Mouse (Mus musculus) kidney, postnatal 4 days (tissue): ENCODE data around the gene Asb8.

Experiments
- DNase-seq, 2 experiments: peaks; one replicate each; pipeline ENCODE4 v3.0.0; 2021; ENCODE audit warnings: mixed read lengths in 2 of 2

Asb8 gene

DNA sequence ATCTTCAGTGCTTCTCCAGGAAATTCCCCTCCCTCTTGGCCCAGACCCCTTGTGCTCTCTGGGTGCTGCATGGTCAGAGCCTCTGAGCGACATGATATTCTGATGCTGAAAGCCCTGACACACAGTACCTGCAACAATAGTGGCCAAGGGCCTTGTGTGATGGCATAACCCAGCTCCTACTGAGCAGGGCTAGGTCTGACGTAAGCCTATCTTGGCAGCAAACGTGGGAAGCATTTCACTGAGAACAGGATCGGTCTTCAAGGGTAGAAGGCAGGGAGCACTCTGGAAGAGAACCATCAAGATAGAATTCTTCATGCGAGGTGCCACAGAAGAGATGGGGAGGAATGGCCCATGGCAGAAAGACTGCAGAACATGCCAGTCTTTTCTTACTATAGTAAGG lies at the start of gene Asb8:
Gene Asb8, minus strand, starts transcription at position 101 of the 400 bp plus-strand sequence.
- no peak for DNase-seq

DNA sequence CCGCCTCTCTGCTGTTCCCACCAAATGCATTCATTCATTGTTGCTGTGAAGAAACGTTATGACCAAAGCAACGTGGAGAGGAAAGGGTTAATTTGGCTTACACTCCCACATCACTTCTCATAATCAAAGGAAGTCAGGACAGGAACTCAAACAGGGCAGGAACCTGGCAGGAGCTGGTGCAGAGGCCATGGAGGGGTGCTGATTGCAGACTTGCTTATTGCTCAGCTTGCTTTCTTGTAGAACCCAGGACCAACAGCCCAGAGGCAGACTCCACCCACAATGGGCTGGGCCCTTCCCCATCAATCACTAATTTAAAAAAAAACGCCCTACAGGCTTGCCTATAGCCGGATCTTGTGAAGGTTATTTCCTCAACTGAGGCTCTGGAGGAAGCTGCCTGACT lies 48.7 kb upstream of the Asb8 start:
- DNase-seq: peak in 1 of 2 experiments; percentile 3

DNA sequence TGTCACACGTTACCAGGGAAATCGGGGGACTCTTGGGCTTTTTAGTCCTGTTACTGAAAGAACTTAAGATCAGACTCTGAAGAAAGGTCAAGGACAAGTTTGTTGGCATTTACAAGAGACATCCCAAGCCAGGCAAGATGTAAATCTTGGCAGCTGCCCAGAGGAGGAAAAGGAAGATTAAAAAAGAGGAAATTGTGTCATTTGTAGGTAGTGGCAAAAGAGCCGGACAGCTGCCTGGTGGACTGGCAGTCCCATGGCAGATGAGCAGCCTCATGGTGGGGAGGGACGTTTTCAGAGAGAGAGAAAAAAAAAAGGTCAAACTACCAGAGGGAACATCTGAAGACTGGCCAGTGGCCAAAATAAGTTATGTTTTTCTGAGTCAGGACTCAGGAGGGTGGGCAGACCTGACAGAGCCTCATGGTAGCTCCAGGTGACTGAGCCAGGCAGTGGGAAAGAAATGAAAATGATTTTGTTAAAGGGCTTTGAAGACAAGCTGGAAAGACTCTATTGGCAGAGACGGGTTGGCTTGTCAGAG lies 48.0 kb upstream of the Asb8 start:
- DNase-seq: peak; percentile 3 to 7

DNA sequence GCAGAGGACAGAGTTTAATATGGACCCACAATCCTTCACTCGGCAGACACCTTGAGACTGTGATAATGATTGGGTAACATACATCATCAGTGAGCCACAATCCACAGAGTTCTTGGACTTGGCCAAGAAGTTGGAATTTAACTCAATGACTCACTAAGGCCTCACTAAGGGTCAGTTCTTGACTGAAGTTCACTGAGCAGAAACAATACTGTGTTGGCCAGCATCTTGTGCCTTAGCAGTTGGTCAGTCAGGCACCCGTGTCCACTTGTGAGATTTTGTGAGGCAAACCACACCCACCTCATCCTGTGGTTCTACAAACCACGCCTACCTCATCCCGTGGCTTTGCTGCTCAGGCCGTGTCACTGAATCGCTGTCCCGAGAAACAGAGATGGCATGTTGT lies 44.3 kb upstream of the Asb8 start:
- peak; percentile 4 to 23 for DNase-seq

DNA sequence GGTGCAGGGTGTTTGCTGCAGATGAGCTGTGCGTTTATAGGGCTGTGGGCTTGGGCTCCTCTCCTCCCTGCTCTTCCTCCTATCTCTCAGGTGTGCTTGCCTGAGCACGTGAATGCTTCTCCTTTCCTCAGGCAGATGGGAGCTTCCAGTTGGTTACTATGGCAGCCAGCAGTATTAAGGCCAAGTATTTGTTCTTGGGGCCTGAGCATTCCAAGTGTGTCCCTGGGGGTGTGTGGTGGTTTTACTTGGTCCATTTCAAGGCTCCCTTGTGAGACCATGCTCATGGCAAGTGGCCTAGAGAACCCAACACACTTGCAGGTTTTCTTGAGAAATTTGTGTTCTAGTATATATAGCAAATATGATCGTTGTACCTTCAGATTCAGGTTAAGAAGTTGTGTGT lies 30.0 kb upstream of the Asb8 start, which contains the start of gene Olfr288:
Gene Olfr288, minus strand, starts transcription at position 101 of the 400 bp plus-strand sequence.
- no peak for DNase-seq

DNA sequence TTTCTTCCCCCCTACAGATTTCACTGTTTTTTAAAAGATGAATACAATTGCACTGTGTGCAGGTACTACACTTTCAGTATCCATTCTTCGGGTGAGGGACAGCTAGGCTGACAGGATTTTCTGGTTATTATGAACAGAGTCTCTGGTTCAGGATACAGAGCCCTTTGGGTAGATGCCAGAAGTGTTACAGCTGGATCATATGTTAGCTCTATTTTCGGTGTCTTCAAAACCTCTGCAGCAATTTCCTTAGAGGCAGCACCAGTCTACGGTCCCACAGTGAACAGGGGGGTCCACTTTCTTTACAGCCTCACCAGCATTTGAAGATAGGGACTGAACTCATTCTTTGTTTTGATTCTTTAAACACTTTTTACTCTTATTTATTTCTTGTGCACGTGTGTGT lies 19.0 kb upstream of the Asb8 start:
- DNase-seq: no peak

DNA sequence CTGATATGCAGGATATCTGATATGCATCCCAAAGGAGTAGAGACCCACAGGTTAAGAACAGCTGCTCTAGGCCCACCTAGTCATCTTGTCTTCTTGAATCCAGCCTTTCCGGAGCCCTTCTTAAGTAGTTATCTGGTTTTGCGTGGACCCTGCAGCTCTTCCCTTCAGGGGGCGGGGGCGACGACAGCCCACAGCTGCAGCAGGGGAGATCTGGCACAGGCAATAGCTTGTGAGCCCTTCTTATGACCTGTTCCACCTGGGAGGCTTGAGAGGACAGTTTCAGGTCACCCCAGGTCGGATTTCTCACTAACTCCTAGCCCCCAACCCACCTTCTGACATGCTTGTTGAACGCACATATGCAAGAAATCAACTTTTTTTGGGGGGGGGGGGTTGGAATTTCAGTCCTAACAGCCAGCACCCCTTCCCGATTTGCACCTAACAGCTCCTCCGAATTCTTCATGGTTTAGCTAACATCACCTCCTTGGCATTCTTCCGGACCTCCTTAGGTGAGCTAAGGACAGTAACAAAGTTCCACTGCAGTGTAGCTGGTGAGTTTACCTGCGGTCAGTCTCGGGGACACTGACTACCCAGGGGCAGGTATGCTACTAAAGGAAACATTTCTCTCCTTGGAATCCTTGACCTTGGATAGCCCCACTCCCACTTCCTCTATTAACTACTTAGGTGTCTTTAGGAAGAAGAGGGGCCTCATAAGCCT lies 16.6 kb upstream of the Asb8 start:
- DNase-seq: no peak

DNA sequence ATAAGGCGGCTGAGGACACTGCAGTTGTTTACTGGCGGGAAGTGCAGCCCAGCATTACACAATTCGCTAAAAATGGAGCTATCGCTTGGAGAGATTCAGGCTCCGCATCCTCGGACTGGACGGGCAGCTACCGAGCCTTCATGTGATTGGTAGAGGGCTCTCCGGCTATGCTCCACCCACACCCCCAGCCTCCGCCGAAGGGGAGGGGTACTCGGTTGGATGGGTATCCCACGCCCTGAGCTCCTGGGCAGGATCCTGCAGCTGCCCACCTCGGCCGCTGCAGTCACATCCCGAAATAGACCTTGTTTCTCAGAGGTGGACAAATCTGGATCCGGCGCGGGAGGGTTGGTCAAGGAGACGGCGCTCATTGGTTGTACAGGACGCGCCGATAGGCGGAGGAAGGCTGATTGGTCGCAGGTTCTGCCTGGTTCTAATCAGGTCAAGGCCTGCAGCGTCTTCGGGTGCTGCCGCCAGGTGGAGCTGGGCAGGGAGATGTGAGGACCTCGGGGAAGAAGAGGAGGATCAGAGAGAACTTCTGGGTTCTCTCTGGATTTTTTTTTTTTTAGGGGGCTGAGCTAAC lies 15.8 kb upstream of the Asb8 start:
- peak; percentile 95 to 96 for DNase-seq

DNA sequence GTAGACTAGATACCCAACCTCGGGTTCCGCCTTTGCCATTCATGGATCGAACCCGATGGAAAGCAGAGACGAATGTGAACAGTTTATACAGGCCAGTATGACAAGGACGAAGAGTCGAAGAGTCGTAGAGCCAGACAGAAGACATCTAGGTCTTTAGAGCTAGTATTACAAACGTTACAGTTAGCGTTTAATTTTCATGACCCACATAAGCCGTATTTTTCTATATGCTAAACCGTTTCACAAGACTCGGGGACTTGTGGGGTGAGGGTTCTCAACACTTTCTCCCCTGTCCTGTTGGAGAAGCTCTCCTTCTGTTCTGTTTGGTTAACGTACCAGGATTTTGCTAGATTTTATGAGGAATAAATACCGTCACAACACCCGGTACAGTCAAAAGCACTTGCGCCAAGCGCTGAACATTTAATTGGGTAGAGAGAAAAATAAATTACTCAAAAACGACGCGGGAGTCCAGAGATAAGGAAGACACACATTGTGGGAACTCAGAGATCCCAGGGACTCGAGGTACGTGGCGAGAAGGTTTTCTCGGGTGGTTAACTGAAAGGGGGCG lies 15.2 kb upstream of the Asb8 start:
- no peak for DNase-seq

DNA sequence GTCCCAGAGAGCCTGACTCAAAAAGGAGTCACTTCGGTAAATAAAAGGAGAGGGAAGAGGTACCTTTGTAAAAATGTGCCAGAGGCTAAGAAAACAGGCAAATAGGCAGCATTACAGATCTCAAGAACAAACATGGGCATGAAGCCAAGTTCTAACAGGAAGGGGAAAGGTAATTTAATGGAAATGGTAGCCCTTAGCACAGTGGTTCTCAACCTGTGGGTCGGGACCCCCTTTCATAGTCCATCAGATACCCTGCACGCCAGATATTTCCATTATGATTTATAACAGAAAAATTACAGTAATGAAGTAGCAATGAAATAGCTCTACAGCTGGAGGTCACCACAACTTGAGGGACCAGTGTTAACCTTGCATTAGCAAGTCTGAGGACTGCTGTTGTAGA lies 11.9 kb upstream of the Asb8 start:
- no peak for DNase-seq

DNA sequence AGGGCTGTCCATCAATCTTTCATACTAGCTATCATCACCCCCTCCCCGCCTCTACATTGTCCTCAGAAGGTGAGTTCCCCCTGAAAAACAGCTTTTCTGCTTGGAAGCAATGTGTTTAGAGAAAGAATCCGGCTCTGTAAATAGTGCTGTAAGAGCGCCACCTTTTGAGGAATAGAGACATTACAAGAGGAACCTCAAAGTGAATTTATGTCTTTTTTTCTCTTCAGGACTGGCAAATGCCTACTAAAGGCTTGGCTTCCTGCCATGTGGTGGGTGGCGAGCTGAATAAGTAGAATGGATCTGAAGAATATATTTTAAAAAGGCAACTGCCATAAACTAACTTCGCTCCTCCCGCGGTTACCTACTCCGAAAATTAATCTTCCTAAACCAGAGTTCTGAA lies 8.4 kb upstream of the Asb8 start:
- DNase-seq: peak; percentile 21 to 43

DNA sequence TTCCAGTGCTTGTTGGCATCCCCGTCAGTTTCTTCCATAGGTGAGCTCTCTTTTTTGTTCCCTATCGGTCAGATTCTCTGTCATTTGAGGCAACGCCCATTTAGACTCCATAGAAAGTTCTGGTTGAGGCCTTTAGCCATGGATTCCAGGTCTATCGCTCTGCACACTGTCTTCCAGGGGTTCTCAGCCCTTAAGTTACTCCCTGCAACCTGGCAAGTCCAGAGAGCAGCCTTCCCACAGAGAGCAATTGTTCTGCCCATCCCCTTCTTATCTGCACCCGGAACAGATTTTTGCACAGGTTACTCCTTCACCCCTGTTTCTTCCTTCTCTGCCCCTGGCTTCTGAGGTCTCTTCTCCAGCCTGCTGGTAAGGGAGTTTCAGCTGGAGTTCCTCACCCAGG lies 6.7 kb upstream of the Asb8 start:
- no peak for DNase-seq

DNA sequence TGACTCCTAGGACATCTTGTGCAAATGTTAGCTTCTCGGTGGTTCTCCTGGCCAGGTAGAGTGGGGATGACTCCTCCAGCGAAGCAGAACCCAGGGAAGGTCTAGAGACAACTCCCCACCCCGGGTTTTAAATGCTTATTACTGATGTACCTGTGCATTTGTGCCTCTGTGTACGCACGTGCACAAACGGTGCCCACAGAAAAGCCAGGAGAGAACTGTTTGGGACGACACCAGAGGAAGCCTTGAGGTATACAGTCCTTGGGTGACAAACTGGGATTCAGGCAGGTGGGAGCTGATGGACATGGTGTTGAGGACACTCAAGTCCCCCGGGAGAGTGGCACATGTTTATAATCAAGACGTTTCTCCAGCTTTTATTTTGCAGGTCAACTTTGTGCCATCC lies 5.5 kb upstream of the Asb8 start:
- no peak for DNase-seq

DNA sequence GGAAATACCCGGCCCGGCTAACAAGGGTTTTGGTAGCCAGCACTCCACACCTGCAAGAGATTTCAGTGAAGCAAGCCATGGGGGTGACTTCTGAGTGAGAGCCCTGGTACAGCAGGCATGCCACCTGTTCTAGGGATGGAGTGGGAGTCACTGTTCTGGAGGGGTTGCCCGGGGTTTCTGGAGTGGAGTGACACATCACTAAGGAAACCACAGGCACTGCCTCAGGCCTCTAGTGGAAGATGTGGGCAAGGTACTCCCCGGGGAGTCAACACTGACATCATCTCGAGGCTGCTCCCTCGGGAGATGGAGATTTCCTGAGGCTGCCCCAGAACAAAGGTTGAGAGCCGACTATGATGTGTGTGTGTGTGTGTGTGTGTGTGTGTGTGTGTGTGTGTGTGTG lies 4.9 kb upstream of the Asb8 start:
- DNase-seq: peak in 1 of 2 experiments; percentile 18

DNA sequence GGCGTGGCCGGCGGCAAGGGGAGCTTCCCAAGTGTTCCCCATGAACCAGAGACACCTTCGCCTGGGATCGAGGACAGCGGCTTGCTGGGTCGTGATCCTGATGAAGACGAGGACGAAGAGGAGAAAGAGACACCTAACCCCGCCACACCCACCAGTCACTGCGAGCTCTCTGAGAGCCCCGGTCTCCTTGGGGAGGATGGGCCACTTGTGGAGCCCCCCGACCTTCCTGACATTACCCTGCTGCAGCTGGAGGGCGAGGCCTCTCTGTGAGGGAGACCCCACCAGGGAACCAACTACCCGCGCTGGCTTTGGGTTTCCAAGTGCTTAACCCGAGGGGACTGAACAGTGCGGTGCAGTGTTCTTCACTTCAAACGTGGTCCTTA lies 3.2 kb upstream of the Asb8 start:
- DNase-seq: no peak

DNA sequence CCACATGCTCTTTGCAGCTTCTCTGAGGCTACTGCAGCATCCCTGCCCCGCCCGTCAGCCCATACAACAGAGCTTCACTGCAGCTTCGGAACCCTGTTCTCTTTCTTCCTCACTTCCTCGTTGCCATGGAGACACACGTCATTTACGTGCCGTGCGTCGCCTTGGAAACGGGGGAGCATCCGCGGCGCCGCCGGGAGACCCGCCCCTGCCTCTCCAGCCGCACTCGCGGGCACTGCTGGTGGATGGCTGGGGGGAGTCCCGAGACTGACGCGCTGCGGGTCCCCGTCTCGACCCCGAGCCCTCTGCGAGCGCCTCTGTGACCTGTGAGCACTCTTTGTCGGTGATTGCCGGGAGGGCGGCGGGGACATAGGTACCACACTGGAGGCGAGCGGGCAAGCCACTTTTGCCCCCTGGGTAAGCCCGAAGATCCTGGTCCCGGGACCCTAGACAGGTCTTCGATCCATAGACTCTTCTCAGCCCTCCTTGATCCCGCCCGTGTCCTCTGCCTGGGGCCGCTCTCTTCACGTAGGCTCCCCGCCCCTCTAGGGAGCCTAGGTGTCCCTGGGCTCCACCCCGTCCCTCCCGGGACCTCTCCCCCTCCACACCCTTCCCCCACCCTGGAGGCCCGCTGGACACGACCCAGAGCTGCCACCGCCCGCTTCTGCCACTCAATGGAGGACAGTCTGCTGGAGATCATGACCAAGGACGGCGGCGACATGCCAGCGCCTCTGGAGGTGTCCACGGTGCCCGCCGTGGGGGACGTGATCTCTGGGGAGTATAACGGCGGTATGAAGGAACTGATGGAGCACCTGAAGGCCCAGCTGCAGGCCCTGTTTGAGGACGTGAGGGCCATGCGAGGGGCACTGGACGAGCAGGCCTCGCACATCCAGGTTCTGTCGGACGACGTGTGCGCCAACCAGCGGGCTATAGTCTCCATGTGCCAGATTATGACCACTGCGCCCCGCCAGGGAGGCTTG lies 2.5 kb upstream of the Asb8 start:
- peak; percentile 77 to 83 for DNase-seq

DNA sequence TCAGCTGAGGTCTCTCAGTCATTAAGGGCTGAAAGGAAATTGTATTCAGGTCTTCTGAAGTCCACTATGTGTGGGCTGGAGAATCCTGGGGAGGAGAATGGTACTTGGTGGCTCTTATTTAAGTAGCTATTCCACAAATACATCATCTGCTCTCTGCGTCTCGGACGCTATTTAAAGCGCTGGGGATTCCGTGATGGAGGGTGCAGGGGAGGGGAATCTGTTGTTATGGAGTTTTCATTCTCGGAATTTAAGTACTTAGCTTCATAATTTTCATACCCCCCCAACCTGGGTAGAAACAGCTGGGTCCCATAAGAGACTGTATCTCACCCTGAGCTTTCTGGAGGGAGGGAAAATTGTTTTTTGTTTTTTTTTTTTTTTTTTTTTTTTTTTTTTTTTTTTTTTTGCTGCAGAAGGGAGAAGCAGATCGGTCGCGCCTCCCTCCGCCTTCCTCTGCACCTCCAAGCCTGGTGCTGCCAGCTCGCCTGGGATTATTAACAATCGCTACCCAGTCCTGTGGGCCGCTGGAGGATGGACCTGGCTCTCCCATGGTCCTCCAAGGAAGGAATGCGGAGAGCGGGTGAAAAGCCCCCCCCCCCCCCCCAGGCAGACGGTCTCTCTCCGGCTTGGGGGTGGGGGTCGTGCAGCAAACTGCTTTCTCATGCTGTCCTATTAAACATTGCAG lies 1.7 kb upstream of the Asb8 start, which contains the start of gene Ccdc184:
Gene Ccdc184, plus strand, starts transcription at position 196 of the 682 bp plus-strand sequence.
- DNase-seq: no peak

DNA sequence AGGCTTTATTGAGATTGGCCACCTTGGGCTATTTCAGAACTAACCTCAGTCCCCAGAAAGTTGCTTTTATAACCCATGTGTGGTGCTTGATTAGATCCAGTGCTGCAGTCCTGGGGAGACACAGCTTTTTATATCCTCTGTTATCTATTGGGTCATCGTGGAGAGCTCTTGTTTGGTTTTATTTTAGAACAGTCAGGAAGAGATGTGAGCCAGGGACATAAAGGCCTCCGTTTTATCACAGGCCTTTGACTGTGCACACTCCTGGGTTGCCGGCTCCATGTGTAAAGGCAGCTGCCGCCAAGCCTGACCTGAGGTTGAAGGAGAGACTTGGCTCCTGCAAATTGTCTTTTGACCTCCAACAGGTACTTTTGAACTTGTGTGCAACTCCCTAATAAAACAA lies 2.9 kb downstream of the Asb8 start:
- DNase-seq: no peak

DNA sequence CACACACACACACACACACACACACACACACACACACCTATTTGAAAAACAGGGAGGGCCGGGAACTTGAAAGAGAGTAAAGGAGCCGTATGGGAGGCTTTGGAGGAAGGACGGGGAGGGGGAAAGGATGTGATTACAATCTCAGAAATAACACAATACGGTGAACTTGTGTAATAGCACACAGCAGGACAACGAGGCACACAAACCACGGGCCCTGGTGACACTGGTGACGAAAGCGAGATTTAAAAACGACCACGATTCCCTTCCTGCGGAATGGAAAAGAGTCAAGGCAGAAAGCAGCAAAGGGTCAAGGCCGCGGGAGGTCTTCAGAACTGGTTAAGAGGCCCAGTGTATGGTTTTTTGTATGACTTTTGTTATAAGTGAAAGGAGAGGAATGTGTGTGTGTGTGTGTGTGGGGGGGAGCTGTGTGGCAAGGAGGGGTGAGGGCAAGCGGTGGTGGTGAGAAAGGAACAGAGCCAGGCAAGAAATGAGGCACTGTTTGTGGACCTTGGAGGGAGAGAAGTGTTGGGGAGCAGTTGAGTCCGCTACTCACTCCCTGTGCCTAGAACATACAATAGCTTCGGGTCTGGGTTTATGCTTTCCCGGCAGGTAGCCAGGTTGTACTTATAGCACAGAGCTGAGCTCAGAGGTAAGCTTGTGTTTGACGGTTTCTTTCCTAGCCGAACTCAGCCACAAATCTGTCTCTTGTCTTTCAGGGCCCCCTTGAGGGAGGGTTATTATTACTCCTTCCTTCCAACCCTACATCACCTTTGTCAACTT lies 4.2 kb downstream of the Asb8 start:
- no peak for DNase-seq

DNA sequence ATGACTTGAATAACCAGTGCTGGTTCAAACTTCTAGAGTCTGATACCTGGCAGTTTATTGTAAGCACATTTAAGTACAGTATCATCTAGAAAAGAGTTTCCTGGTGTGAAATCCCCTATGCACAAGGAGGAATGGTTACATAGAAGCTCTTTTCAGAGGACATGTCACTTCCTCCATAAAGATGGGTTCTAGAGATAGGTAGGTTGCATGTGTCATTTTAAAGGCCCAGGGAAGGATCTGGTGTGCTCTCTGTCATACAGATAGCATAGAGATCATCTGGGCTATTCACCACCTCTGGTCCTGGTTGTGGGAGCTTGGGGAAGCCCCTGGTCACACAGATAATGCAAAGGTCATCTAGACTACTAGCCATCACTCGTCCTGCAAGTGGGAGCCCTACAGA lies 8.2 kb downstream of the Asb8 start:
- no peak for DNase-seq

DNA sequence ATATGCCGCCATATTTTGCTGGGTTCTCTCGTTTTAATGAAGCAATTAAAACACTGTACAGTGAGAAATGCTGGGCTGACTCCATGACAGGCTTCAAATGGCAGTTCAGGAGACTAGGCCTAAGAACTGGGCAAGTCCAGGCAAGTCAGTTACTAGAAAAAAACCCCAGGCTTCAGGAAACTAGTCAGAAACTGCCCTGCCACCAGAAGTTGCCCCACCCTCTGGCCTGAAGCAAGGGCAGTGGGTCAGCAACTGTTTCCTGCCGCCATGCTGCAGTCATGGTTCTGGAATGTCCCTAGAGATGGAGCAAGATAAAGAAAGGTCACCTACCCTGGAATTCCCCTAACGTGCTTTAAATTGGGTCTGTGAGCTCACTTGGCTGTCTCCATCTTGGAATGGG lies 9.5 kb downstream of the Asb8 start:
- DNase-seq: no peak
